Mouse (Mus musculus): ENCODE data around the gene Pard3b. TPM values are rescaled to one million over a fixed set of nuclear protein-coding genes. Genes with fewer than 3 reads are reported as not detected.
A peak's percentile ranks its signal among the peaks of the same experiment; 100 is the strongest.

Gene Pard3b
- total RNA-seq, 2 experiments from 2014 or later, result 12.6 to 13.0 TPM

GRCm38 (mm10) chr1:62252432-62252831 lies 613.8 kb downstream of the Pard3b start:
- no peak for DNase-seq

GRCm38 (mm10) chr1:62254316-62254715 lies 615.7 kb downstream of the Pard3b start:
- no peak for DNase-seq

GRCm38 (mm10) chr1:62254888-62255287 lies 616.3 kb downstream of the Pard3b start:
- no peak for DNase-seq

- no peak for DNase-seq
These were observed 637.8 kb downstream of the Pard3b start for GRCm38 (mm10) chr1:62276466-62276865.

GRCm38 (mm10) chr1:62278586-62278985 lies 640.0 kb downstream of the Pard3b start:
- DNase-seq, result no peak

- DNase-seq, result no peak
These were observed 642.0 kb downstream of the Pard3b start for GRCm38 (mm10) chr1:62280586-62280985.

GRCm38 (mm10) chr1:62282835-62283234 lies 644.2 kb downstream of the Pard3b start:
- DNase-seq, result no peak

GRCm38 (mm10) chr1:62283624-62284023 lies 645.0 kb downstream of the Pard3b start:
- no peak for DNase-seq

GRCm38 (mm10) chr1:62309376-62309775 lies 670.8 kb downstream of the Pard3b start:
- no peak for DNase-seq

- no peak for DNase-seq
These were observed 686.6 kb downstream of the Pard3b start for GRCm38 (mm10) chr1:62325237-62325636.

GRCm38 (mm10) chr1:62327743-62328142 lies 689.1 kb downstream of the Pard3b start:
- DNase-seq, result no peak

GRCm38 (mm10) chr1:62328808-62329207 lies 690.2 kb downstream of the Pard3b start:
- DNase-seq, result no peak

GRCm38 (mm10) chr1:62333016-62333415 lies 694.4 kb downstream of the Pard3b start:
- no peak for DNase-seq

GRCm38 (mm10) chr1:62334196-62334595 lies 695.6 kb downstream of the Pard3b start:
- peak in 1 of 2 experiments; percentile 10 for DNase-seq

GRCm38 (mm10) chr1:62340261-62340660 lies 701.6 kb downstream of the Pard3b start:
- DNase-seq, result peak in 1 of 2 experiments; percentile 6

- DNase-seq, result no peak
These were observed 705.7 kb downstream of the Pard3b start for GRCm38 (mm10) chr1:62344286-62344685.

- no peak for DNase-seq
These were observed 709.7 kb downstream of the Pard3b start for GRCm38 (mm10) chr1:62348371-62348770.

- DNase-seq, result no peak
These were observed 716.9 kb downstream of the Pard3b start for GRCm38 (mm10) chr1:62355496-62355895.

- DNase-seq, result no peak
These were observed 735.9 kb downstream of the Pard3b start for GRCm38 (mm10) chr1:62374427-62375050.

- no peak for DNase-seq
These were observed 739.7 kb downstream of the Pard3b start for GRCm38 (mm10) chr1:62378335-62378734.

- DNase-seq, result peak; percentile 13 to 24
These were observed 744.3 kb downstream of the Pard3b start for GRCm38 (mm10) chr1:62382807-62383514.

- DNase-seq, result no peak
These were observed 745.6 kb downstream of the Pard3b start for GRCm38 (mm10) chr1:62384241-62384640.

- DNase-seq, result no peak
These were observed 749.4 kb downstream of the Pard3b start for GRCm38 (mm10) chr1:62388013-62388412.

GRCm38 (mm10) chr1:62392863-62393262 lies 754.2 kb downstream of the Pard3b start:
- DNase-seq, result no peak
